Mouse (Mus musculus): Measurements from ENCODE around the gene Slc39a13. TPM values are rescaled to one million over a fixed set of nuclear protein-coding genes. Genes with fewer than 3 reads are reported as not detected.
"Not testable (repeated sequence)": the region's sequence is repeated elsewhere in the genome, so short reads cannot be mapped to it uniquely, and the experiment has no call there.

Slc39a13 gene
- total RNA-seq, 2 experiments from 2014 or later: 30.1 to 32.3 TPM

DNA sequence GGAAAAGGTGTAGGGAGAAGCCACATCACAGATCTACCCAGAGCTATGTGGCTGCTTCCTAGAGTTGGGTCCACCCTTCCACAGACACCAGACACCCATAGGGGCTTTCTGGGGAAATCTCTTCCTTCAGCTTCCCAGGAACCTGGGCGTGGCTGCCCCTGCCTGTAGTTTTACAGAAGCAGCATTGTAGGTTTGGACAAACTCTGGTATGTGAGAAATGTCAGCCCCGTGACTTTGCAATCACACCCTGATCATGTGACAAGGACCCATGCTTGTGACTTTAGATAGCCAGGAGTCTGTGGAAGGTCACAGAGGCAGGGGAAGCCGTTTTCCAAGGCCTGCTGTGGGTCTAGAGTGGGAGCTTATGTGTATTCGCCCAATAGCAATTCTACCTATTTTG is 42.3 kb upstream of the Slc39a13 start:
- Histone ChIP-seq H3K27ac (no peak overlapping the region), H3K4me3 (no peak overlapping the region)
- no peak for DNase-seq (ENCODE audit: extremely low spot score in 1 of 2, low spot score in 2 of 2)
- TF ChIP-seq CTCF (IDR thresholded peaks at IDR 0.05): no peak
- intact Hi-C loops (cut with DNase I): no loop called here

DNA sequence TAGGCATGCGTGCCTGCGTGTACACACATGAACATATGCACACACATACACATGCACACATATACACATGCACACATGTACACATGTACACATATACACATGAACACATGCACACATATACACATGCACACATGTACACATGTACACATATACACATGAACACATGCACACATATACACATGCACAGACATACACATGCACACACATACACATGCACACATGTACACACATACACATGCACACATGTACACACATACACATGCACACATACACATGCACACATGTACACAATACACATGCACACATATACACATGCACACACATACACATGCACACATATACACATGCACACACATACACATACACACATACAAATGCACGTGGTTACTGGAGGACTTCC is 41.6 kb upstream of the Slc39a13 start:
- DNase-seq (ENCODE audit: extremely low spot score in 1 of 2, low spot score in 2 of 2); H3K27ac ChIP-seq; H3K4me3 ChIP-seq; intact Hi-C loops (cut with DNase I): not testable (repeated sequence)

DNA sequence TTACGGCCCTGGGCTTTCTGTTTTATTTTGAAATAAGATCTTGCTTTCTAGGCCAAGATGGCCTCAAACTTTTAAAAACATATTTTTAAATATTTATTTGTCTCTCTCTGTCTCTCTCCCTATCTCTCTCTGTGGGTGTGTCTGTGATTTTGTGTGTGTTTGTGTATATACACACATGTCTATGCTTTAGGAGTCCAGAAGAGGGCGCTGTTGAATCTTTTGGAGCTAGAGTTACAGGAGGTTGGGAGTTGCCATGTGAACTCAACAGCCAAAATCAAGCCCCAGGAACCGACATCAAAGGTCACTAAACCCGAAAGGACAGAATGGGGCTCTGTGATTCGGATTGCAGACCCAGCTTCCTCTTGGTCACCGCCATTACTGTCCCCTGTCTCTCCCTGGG is 40.2 kb upstream of the Slc39a13 start:
- Histone ChIP-seq H3K27ac (no peak overlapping the region), H3K4me3 (no peak overlapping the region)
- peak; percentile 4; the same call in 1 of the 2 replicates for TF ChIP-seq CTCF (IDR thresholded peaks at IDR 0.05)
- no peak for DNase-seq (ENCODE audit: extremely low spot score in 1 of 2, low spot score in 2 of 2)
- intact Hi-C loops (cut with DNase I): no loop called here

DNA sequence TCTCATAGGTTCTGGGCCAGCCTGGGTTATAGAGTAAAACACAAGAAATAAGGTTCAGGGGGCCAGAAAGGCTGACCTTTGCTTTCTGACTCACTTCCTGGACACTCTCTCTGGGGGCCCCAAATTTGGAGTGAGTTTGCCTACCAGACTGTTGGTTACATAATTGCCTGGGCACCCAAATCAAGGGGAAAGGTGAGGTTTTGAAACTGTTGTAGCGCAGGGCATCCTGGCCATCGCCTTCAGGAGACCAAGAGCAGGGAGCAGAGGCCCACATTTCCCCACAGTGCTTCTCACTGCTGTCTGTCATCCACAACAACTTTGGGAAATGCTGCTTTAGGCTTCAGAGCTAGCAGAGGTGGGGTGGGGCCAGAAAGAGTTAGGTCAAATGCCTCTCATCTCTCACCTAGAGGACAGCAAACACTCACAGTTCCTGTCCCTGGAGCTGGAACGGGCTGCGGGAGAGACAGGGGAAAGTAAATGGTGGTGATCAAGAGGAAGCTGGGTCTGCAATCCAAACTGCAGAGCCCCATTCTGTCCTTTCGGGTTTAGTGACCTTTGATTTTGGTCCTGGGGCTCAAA is 39.7 kb upstream of the Slc39a13 start:
- H3K27ac ChIP-seq: no peak overlapping the region
- TF ChIP-seq CTCF (IDR thresholded peaks at IDR 0.05): no peak
- intact Hi-C loops (cut with DNase I): no loop called here
- no peak overlapping the region for H3K4me3 ChIP-seq
- no peak for DNase-seq (ENCODE audit: extremely low spot score in 1 of 2, low spot score in 2 of 2)

DNA sequence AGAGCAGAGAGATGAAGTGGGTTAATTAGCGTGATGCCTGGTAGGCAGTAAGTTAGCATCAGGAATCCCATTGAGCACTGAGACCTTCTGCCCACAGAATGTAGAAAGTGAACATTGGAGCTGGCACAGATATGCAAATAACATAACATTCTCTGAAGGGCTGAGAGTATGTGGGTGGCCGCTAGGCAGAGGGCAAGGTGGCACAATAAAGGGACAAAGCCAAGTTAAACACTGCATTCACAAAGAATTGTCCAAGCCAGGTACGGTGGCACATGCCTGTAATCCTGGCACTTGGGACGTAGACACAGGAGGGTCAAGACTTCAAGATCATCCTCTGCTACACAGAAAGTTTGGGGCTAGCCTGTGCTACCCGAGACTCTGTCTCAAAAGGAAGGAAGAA is 39.0 kb upstream of the Slc39a13 start:
- no peak for TF ChIP-seq CTCF (IDR thresholded peaks at IDR 0.05)
- intact Hi-C loops (cut with DNase I): no loop called here
- Histone ChIP-seq H3K27ac (no peak overlapping the region), H3K4me3 (no peak overlapping the region)
- no peak for DNase-seq (ENCODE audit: extremely low spot score in 1 of 2, low spot score in 2 of 2)

DNA sequence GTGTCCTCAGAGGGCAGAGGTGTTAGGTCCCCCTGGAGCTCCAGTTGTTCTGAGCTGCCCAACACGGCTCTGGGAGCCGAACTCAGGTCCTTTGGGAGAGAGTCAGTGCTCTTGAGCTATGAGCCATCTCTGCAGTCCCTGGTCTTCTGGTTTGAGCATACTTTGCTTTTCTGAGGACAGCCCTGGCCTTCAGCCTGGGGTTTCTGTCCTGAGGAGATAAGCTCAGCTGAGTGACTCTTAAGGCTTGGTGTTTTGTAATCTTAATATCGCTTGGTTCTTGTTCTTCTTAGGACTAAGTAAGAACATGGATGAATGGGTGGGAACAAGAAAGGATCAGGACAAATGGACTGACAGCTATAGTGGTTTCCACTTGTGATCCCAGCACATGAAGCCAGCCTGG is 37.9 kb upstream of the Slc39a13 start:
- intact Hi-C loops (cut with DNase I): no loop called here
- DNase-seq (ENCODE audit: extremely low spot score in 1 of 2, low spot score in 2 of 2): no peak
- no peak for TF ChIP-seq CTCF (IDR thresholded peaks at IDR 0.05)
- H3K27ac ChIP-seq: no peak overlapping the region
- H3K4me3 ChIP-seq: no peak overlapping the region

DNA sequence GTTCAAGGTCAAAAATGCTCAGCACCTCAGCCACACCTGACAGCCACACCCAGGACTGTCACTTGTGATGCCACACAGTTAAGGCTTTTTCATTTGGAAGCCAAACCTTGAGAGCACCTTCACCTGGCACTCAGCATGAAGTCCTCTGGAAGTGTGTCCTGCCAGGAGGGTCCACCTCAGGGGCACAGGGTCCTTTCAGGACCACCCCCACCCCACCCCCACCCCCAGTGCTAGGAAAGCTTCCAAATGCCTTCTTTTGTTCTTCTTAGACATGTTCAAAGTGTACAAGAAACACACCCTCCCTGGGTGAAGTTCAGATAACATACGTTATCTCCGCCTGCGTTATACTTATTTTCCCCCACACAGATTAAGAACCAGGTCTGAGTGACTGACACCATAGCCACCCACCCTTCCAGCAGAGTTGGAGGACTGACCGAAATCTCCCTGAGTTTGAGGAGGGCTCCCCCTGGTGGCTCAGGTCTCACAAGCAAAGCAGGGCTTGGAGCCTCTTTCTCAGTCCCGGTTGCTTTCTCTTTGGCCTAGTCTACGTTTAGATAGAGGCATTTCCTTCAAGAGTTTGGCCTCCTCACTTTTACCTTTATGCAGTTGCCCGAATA is 31.0 kb upstream of the Slc39a13 start:
- peak; percentile 86 to 92 for DNase-seq (ENCODE audit: extremely low spot score in 1 of 2, low spot score in 2 of 2)
- intact Hi-C loops (cut with DNase I): loop anchor here (1.0 to 5.0 kb wide), 3 partner anchors 31 to 234 kb away; partner anchors contain the start of gene Slc39a13
- no peak overlapping the region for H3K4me3 ChIP-seq
- H3K27ac ChIP-seq: no peak overlapping the region
- TF ChIP-seq CTCF (IDR thresholded peaks at IDR 0.05): peak; percentile 95

DNA sequence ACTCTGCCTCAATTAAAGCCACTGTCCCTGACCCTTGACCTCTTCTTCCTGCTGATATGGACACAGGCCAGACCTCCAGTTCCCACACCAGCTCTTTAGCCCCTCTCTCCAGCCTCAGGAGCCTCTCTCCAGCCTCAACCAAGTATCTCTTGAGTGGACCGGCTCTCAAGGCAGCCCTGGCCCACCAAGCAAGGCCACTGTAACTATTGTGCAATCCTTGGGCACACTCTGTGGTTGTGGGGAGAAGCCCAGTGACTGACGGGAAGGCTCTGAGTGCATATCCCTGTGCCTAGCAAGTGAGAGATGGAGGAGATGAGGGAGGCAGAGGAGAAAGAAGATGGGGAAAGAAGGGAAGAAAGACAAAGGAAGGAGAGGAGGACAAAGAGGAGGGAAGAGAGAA is 27.9 kb upstream of the Slc39a13 start:
- Histone ChIP-seq H3K4me3 (no peak overlapping the region), H3K27ac (no peak overlapping the region)
- intact Hi-C loops (cut with DNase I): no loop called here
- TF ChIP-seq CTCF (IDR thresholded peaks at IDR 0.05): no peak
- DNase-seq (ENCODE audit: extremely low spot score in 1 of 2, low spot score in 2 of 2): no peak

DNA sequence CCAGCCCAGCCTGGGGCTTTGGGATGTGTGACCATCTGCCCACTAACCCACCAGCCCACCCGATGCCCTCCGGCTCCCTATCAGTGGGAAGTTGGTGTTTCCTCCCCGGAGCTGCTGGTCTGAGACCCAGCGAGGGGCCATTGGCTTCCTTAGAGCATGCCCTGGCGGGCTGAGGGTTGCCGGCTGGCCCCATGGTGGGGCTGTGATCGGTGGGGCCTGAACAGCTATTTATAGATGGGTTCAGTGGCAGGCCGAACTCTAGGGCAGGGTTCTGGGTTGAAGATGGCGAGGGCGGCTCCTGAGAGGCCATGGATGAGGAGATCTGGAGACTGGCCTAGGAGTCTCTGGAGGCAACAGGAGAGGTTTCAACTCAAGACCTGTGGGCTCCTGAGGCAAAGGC is 26.8 kb upstream of the Slc39a13 start:
- intact Hi-C loops (cut with DNase I): no loop called here
- TF ChIP-seq CTCF (IDR thresholded peaks at IDR 0.05): no peak
- DNase-seq (ENCODE audit: extremely low spot score in 1 of 2, low spot score in 2 of 2): no peak
- Histone ChIP-seq H3K27ac (peak overlapping the region; percentile 17; the same call in 1 of the 2 replicates), H3K4me3 (no peak overlapping the region)

DNA sequence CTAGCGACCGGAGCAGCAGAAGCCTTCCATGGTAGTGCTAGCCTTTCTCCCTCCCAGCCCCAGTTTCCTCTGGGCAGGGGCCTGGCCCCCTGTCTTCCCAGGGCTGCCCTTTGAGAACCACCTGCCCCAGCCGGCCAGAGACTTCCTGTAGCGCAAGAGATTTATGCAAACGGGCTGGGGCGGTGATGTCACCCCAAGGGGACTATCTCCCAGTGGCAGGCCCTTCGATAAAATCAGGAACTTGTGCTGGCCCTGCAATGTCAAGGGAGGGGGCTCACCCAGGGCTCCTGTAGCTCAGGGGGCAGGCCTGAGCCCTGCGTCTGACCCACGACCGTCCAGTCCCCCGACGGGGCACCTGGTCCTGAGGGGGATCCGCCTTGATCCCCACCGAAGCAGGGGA is 26.3 kb upstream of the Slc39a13 start:
- intact Hi-C loops (cut with DNase I): no loop called here
- TF ChIP-seq CTCF (IDR thresholded peaks at IDR 0.05): no peak
- H3K4me3 ChIP-seq: no peak overlapping the region
- peak overlapping the region; percentile 17; the same call in 1 of the 2 replicates for H3K27ac ChIP-seq
- no peak for DNase-seq (ENCODE audit: extremely low spot score in 1 of 2, low spot score in 2 of 2)

DNA sequence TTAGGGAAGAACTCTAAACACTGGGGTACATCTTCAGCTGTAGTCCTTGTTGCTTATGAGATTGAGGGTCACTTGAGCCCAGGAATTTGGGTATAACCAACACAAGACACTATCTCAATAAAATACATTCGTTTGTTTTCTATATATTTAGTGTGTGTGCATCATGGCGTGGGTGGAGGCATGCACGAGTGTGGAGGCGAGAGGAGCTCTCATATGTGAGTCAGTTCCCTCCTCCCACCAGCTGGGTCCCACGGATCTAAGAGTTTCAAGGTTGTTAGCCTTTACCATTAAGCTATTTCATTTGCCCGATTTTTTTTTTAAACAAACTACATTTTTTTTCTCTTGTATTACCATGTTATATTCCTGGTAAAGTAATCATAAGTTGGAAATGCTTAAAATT is 20.6 kb upstream of the Slc39a13 start:
- peak; percentile 32 to 49 for DNase-seq (ENCODE audit: extremely low spot score in 1 of 2, low spot score in 2 of 2)
- no peak for TF ChIP-seq CTCF (IDR thresholded peaks at IDR 0.05)
- intact Hi-C loops (cut with DNase I): no loop called here
- Histone ChIP-seq H3K4me3 (no peak overlapping the region), H3K27ac (peak overlapping the region; percentile 29; the same call in 1 of the 2 replicates)

DNA sequence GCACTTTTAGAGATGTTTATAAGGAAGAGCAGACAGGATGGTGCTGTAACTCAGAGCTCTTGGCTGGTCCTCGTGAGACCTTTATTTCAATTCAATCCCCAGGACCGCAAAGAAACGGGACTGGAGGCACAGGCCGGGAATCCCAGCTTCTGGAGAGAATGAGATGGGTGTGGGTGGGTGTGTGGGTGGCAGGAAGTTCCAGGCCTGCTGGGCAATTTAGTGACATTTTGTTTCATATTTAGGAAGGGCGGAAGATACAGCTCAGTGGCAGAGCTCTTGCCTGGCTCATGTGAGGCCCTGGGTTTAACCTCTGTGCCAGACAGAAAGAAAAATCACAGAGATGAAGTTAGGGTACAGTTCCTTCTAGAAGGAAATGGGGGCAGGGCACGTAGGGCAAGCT is 20.0 kb upstream of the Slc39a13 start:
- no peak overlapping the region for H3K4me3 ChIP-seq
- no peak for TF ChIP-seq CTCF (IDR thresholded peaks at IDR 0.05)
- intact Hi-C loops (cut with DNase I): no loop called here

DNA sequence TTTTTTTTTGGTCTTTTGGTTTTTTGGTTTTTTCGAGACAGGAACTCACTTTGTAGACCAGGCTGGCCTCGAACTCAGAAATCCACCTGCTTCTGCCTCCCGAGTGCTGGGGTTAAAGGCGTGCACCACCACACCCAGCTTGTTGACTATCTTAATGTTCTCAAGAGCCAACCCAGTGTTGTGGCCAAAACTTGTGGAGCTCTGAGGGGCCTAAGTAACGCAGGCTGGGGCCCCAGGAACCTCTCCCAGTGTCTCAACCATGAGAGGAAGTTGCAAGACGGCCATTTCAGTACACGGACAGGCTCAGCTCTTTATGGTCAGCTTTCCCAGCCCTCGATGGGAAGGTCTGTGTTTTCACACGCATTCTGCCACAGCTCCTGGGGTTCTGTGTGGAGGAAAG is 18.8 kb upstream of the Slc39a13 start:
- Histone ChIP-seq H3K27ac (no peak overlapping the region), H3K4me3 (no peak overlapping the region)
- TF ChIP-seq CTCF (IDR thresholded peaks at IDR 0.05): no peak
- DNase-seq (ENCODE audit: extremely low spot score in 1 of 2, low spot score in 2 of 2): no peak
- intact Hi-C loops (cut with DNase I): no loop called here

More for the DNA sequence above, 20.0 kb upstream of the Slc39a13 start:
- peak overlapping the region; percentile 29; the same call in 1 of the 2 replicates for H3K27ac ChIP-seq
- no peak for DNase-seq (ENCODE audit: extremely low spot score in 1 of 2, low spot score in 2 of 2)
